Mouse (Mus musculus) liver, embryonic 14.5 days (tissue): ENCODE data around the gene Nt5c.

Experiments used
- CTCF ChIP-seq: IDR thresholded peaks from 2 replicates; pipeline ENCODE4 v1.5.1; 2016; ENCODE audit warnings: antibody characterized with exemption, low read depth, control low read depth
- EP300 ChIP-seq: IDR thresholded peaks from 2 replicates; pipeline ENCODE4 v1.6.1; 2016; ENCODE audit warnings: antibody characterized with exemption, low read depth

GRCm38 (mm10) chr11:115450176-115450575 lies 41.5 kb downstream of the Nt5c start:
- TF ChIP-seq CTCF (no peak), EP300 (no peak)
